Mouse (Mus musculus) retina, adult 2 months (tissue): ENCODE data around the gene Lmbrd2.
"Not testable (repeated sequence)": the region's sequence is repeated elsewhere in the genome, so short reads cannot be mapped to it uniquely, and the experiment has no call there.

ENCODE experiments used
- DNase-seq: peaks from one replicate; pipeline ENCODE4 v3.0.0-alpha.2; 2012; ENCODE audit warnings: low read depth, low spot score

Lmbrd2 gene

GRCm38 (mm10) chr15:9134891-9135507 lies 5.4 kb upstream of the Lmbrd2 start:
- no peak for DNase-seq

GRCm38 (mm10) chr15:9139447-9139846 lies 903 bp upstream of the Lmbrd2 start:
- no peak for DNase-seq

- no peak for DNase-seq
Measured at GRCm38 (mm10) chr15:9140684-9141171, 378 bp downstream of the Lmbrd2 start.

GRCm38 (mm10) chr15:9155325-9155724 lies 15.0 kb downstream of the Lmbrd2 start, which contains the start of gene Skp2:
Gene Skp2 (minus strand): TSS chr15:9155425.
- no peak for DNase-seq

- DNase-seq, result no peak
Measured at GRCm38 (mm10) chr15:9162557-9163070, 22.3 kb downstream of the Lmbrd2 start.

- DNase-seq, result no peak
Measured at GRCm38 (mm10) chr15:9164125-9164524, 23.8 kb downstream of the Lmbrd2 start.

- no peak for DNase-seq
Measured at GRCm38 (mm10) chr15:9177038-9177437, 36.7 kb downstream of the Lmbrd2 start.

GRCm38 (mm10) chr15:9183995-9184394 lies 43.6 kb downstream of the Lmbrd2 start:
- no peak for DNase-seq

GRCm38 (mm10) chr15:9189796-9190195 lies 49.4 kb downstream of the Lmbrd2 start:
- no peak for DNase-seq

GRCm38 (mm10) chr15:9192685-9193084 lies 52.3 kb downstream of the Lmbrd2 start:
- not testable (repeated sequence) for DNase-seq

- DNase-seq, result no peak
Measured at GRCm38 (mm10) chr15:9198421-9198820, 58.1 kb downstream of the Lmbrd2 start.

GRCm38 (mm10) chr15:9211891-9212290 lies 71.5 kb downstream of the Lmbrd2 start:
- DNase-seq, result no peak

GRCm38 (mm10) chr15:9213026-9213425 lies 72.7 kb downstream of the Lmbrd2 start:
- DNase-seq, result not testable (repeated sequence)

GRCm38 (mm10) chr15:9213431-9213830 lies 73.1 kb downstream of the Lmbrd2 start:
- not testable (repeated sequence) for DNase-seq

- DNase-seq, result no peak
Measured at GRCm38 (mm10) chr15:9216446-9216845, 76.1 kb downstream of the Lmbrd2 start.

- not testable (repeated sequence) for DNase-seq
Measured at GRCm38 (mm10) chr15:9230917-9231316, 90.6 kb downstream of the Lmbrd2 start.

GRCm38 (mm10) chr15:9246345-9246744 lies 106.0 kb downstream of the Lmbrd2 start:
- DNase-seq, result no peak
